Mouse (Mus musculus): ENCODE data around the gene Copg2. TPM values are rescaled to one million over a fixed set of nuclear protein-coding genes. Genes with fewer than 3 reads are reported as not detected.

The Copg2 gene
- total and polyA plus RNA-seq, 3 experiments = 20.4 to 45.8 (median 32.8) TPM

DNA sequence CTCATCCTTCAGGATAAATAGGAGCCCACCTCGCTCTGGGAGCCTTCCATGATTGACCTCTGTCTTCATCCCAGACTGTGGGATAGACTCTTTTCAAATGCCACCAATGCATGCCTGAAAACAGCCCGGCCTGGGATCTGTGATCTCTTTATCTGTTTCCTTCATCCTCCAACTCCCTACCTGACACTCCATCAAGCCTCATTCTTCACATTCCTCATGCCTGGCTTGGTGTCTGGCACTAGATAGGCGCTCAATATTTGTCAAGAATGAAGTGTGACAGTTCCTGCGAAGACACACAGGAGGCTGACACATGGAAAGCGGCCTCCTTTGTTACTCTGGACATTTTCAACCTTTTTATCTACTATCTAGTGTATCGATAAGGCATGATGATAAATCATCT lies 193.1 kb downstream of the Copg2 start:
- TF ChIP-seq CTCF (IDR thresholded peaks at IDR 0.05; ENCODE audit: low read depth, low read length) (no peak), POLR2AphosphoS5 (IDR thresholded peaks at IDR 0.05; ENCODE audit: insufficient replicate concordance, low read depth, low read length) (no peak), TAL1 (conservative IDR thresholded peaks at IDR 0.05; ENCODE audit: low read depth, low read length) (no peak)
- H3K4me1 ChIP-seq (ENCODE audit: insufficient read depth, low read depth, low read length) = no peaks in the 10 kb centered on the region
- ATAC-seq (ENCODE audit: extremely low read depth, insufficient number of reproducible peaks, low FRiP score, poor library complexity, severe bottlenecking) (no peak), DNase-seq (ENCODE audit: low spot score) (no peak)
- peaks cover 42% of the 10 kb centered on the region for H3K27me3 ChIP-seq (ENCODE audit: insufficient read depth, low read length)
- no peak overlapping the region for H3K4me3 ChIP-seq (ENCODE audit: low read depth, low read length)
- no peaks in the 10 kb centered on the region for H3K36me3 ChIP-seq (replicated peaks)
- no peaks in the 10 kb centered on the region for H3K9me3 ChIP-seq (replicated peaks)

DNA sequence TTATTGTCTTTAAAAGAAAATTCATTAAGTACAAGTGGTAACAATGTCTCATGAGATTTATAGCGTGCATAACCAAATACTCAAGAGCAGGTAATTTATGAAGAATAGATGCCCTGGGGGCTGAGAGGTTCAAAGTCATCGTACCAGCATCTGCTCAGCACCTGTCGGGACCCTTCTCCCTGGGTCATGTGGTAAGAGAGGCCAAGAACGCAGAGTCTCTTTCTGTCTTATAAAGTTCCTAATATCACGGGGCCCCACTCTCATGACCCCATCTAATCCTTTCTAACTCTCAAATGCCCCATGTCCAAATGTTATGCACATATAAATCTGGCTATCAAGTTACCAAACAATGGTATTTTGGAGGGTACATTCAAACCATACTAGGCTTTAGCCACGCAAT lies 193.7 kb downstream of the Copg2 start:
- H3K9me3 ChIP-seq (replicated peaks) = no peaks in the 10 kb centered on the region
- no peak overlapping the region for H3K4me3 ChIP-seq (ENCODE audit: low read depth, low read length)
- H3K4me1 ChIP-seq (ENCODE audit: insufficient read depth, low read depth, low read length) = no peaks in the 10 kb centered on the region
- ATAC-seq (ENCODE audit: extremely low read depth, insufficient number of reproducible peaks, low FRiP score, poor library complexity, severe bottlenecking) (no peak), DNase-seq (ENCODE audit: low spot score) (no peak)
- H3K27me3 ChIP-seq (ENCODE audit: insufficient read depth, low read length) = peaks cover 48% of the 10 kb centered on the region
- TF ChIP-seq TAL1 (conservative IDR thresholded peaks at IDR 0.05; ENCODE audit: low read depth, low read length) = no peak
- no peak for TF ChIP-seq GATA1 (IDR thresholded peaks at IDR 0.05; ENCODE audit: borderline replicate concordance, low read length)
- TF ChIP-seq GATA2 (IDR thresholded peaks at IDR 0.05; ENCODE audit: borderline replicate concordance, low read depth, low read length) = no peak
- TF ChIP-seq POLR2AphosphoS5 (IDR thresholded peaks at IDR 0.05; ENCODE audit: insufficient replicate concordance, low read depth, low read length) = no peak
- no peak for TF ChIP-seq CTCF (IDR thresholded peaks at IDR 0.05; ENCODE audit: low read depth, low read length)
- H3K36me3 ChIP-seq (replicated peaks) = no peaks in the 10 kb centered on the region

DNA sequence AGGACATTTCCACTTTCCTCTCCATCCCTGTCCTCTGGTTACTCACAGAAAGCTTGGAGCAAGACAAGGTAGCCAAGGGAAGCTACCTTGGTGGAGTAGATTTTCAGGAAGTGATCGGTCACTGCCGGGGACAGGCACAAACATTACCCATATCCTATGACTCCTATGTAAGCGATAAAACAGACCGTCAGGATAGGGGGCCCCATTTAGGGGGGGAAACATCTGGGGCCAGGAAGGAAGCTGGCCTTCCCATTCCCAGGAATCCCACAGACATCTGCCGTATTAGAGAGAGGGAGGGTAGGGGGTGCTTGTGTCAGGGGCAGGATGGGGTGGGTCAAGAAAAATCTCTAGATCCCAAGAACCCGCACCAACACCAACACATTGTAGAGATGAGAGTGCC lies 196.4 kb downstream of the Copg2 start:
- Histone ChIP-seq H3K27me3 (ENCODE audit: insufficient read depth, low read length) (peaks cover 49% of the 10 kb centered on the region), H3K9me3 (replicated peaks) (no peaks in the 10 kb centered on the region), H3K36me3 (replicated peaks) (no peaks in the 10 kb centered on the region), H3K4me1 (ENCODE audit: insufficient read depth, low read depth, low read length) (no peaks in the 10 kb centered on the region), H3K4me3 (ENCODE audit: low read depth, low read length) (no peak overlapping the region)
- TF ChIP-seq CTCF (IDR thresholded peaks at IDR 0.05; ENCODE audit: low read depth, low read length) (no peak), GATA1 (IDR thresholded peaks at IDR 0.05; ENCODE audit: borderline replicate concordance, low read length) (no peak), GATA2 (IDR thresholded peaks at IDR 0.05; ENCODE audit: borderline replicate concordance, low read depth, low read length) (no peak), POLR2AphosphoS5 (IDR thresholded peaks at IDR 0.05; ENCODE audit: insufficient replicate concordance, low read depth, low read length) (no peak), TAL1 (conservative IDR thresholded peaks at IDR 0.05; ENCODE audit: low read depth, low read length) (no peak)
- no peak for DNase-seq (ENCODE audit: low spot score)
- ATAC-seq (ENCODE audit: extremely low read depth, insufficient number of reproducible peaks, low FRiP score, poor library complexity, severe bottlenecking) = no peak

DNA sequence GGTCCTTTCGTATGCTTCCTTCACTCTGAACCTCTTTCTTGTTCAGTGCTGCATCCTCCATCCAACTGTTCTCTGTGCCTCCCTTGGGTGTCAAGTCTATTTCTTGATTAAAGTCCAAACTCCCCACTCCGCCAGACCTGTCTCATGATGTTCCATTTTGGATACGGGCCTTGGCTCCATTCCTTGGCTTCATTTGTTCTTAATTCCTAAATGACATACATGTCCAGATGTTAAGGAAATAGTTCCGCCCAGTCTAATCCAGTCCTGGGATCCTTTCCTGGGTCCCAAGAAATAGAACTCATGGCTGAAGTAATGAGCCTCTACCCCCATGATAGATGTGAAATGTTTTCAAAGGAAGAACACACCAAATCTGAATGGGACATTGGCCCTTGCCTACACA lies 198.6 kb downstream of the Copg2 start:
- Histone ChIP-seq H3K4me3 (ENCODE audit: low read depth, low read length) (no peak overlapping the region), H3K27me3 (ENCODE audit: insufficient read depth, low read length) (peaks cover 39% of the 10 kb centered on the region), H3K9me3 (replicated peaks) (no peaks in the 10 kb centered on the region), H3K36me3 (replicated peaks) (no peaks in the 10 kb centered on the region), H3K4me1 (ENCODE audit: insufficient read depth, low read depth, low read length) (peaks cover 10% of the 10 kb centered on the region)
- no peak for TF ChIP-seq TAL1 (conservative IDR thresholded peaks at IDR 0.05; ENCODE audit: low read depth, low read length)
- no peak for TF ChIP-seq CTCF (IDR thresholded peaks at IDR 0.05; ENCODE audit: low read depth, low read length)
- TF ChIP-seq POLR2AphosphoS5 (IDR thresholded peaks at IDR 0.05; ENCODE audit: insufficient replicate concordance, low read depth, low read length) = no peak
- TF ChIP-seq GATA2 (IDR thresholded peaks at IDR 0.05; ENCODE audit: borderline replicate concordance, low read depth, low read length) = no peak
- TF ChIP-seq GATA1 (IDR thresholded peaks at IDR 0.05; ENCODE audit: borderline replicate concordance, low read length) = no peak
- ATAC-seq (ENCODE audit: extremely low read depth, insufficient number of reproducible peaks, low FRiP score, poor library complexity, severe bottlenecking) = no peak
- no peak for DNase-seq (ENCODE audit: low spot score)

Other genes starting within 250 kb of the Copg2 start
- 18.3 and 28.3 TPM in 2 replicates for gene Cep41, start 203.0 kb downstream of the Copg2 start, total RNA-seq (2014; fragmentation: Nextera tagmentation)
- 8.8 and 14.6 TPM in 2 replicates for gene Cep41, start 203.0 kb downstream of the Copg2 start, total RNA-seq (2017)
- gene Cep41, start 203.0 kb downstream of the Copg2 start, polyA plus RNA-seq (2012) = 32.6 and 34.5 TPM in 2 replicates
- not detected in 2 replicates for gene Mest, start 173.2 kb downstream of the Copg2 start, total RNA-seq (2014; fragmentation: Nextera tagmentation)
- gene Mest, start 173.2 kb downstream of the Copg2 start, total RNA-seq (2017) = 0.29 and 0.49 TPM in 2 replicates
- 0.57 and 0.90 TPM in 2 replicates for gene Mest, start 173.2 kb downstream of the Copg2 start, polyA plus RNA-seq (2012)
- gene Tsga13, start 18.8 kb upstream of the Copg2 start, total RNA-seq (2014; fragmentation: Nextera tagmentation) = not detected in 2 replicates
- not detected in 2 replicates for gene Tsga13, start 18.8 kb upstream of the Copg2 start, total RNA-seq (2017)
- gene Tsga13, start 18.8 kb upstream of the Copg2 start, polyA plus RNA-seq (2012) = not detected in 2 replicates
- not detected in 2 replicates for gene Klf14, start 62.3 kb upstream of the Copg2 start, total RNA-seq (2014; fragmentation: Nextera tagmentation)
- gene Klf14, start 62.3 kb upstream of the Copg2 start, total RNA-seq (2017) = 0.06 TPM in 1 of 2 replicates, not detected in the other
- gene Klf14, start 62.3 kb upstream of the Copg2 start, polyA plus RNA-seq (2012) = not detected in 2 replicates

All from G1E (cell line).